Mouse (Mus musculus): ENCODE measurements around the gene Rnf141. TPM values are rescaled to one million over a fixed set of nuclear protein-coding genes. Genes with fewer than 3 reads are reported as not detected.
A peak's percentile ranks its signal among the peaks of the same experiment; 100 is the strongest.

Rnf141 gene
- total RNA-seq, 2 experiments from 2014 or later = 74.9 to 81.6 TPM

- peak; percentile 26 to 41 for DNase-seq (ENCODE audit: extremely low spot score in 1 of 2, low spot score in 1 of 2)
These were observed 70.9 kb downstream of the Rnf141 start for GRCm38 (mm10) chr7:110773204-110774002.

GRCm38 (mm10) chr7:110772343-110772742, 71.9 kb downstream of the Rnf141 start:
- no peak for DNase-seq (ENCODE audit: extremely low spot score in 1 of 2, low spot score in 1 of 2)

- no peak for DNase-seq (ENCODE audit: extremely low spot score in 1 of 2, low spot score in 1 of 2)
These were observed 73.3 kb downstream of the Rnf141 start for GRCm38 (mm10) chr7:110770949-110771348.

- no peak for DNase-seq (ENCODE audit: extremely low spot score in 1 of 2, low spot score in 1 of 2)
These were observed 75.2 kb downstream of the Rnf141 start for GRCm38 (mm10) chr7:110769094-110769493.

- DNase-seq (ENCODE audit: extremely low spot score in 1 of 2, low spot score in 1 of 2) = peak; percentile 36 to 51
These were observed 75.7 kb downstream of the Rnf141 start for GRCm38 (mm10) chr7:110768451-110769064.

GRCm38 (mm10) chr7:110768001-110768400, 76.3 kb downstream of the Rnf141 start, which contains the start of gene Ampd3:
Gene Ampd3, plus strand, starts transcription at chr7:110768206.
- peak in 1 of 2 experiments; percentile 21 for DNase-seq (ENCODE audit: extremely low spot score in 1 of 2, low spot score in 1 of 2)

GRCm38 (mm10) chr7:110762605-110763180, 81.6 kb downstream of the Rnf141 start:
- no peak for DNase-seq (ENCODE audit: extremely low spot score in 1 of 2, low spot score in 1 of 2)

- no peak for DNase-seq (ENCODE audit: extremely low spot score in 1 of 2, low spot score in 1 of 2)
These were observed 87.8 kb downstream of the Rnf141 start for GRCm38 (mm10) chr7:110756440-110756839.

- no peak for DNase-seq (ENCODE audit: extremely low spot score in 1 of 2, low spot score in 1 of 2)
These were observed 90.3 kb downstream of the Rnf141 start for GRCm38 (mm10) chr7:110753926-110754330.

- no peak for DNase-seq (ENCODE audit: extremely low spot score in 1 of 2, low spot score in 1 of 2)
These were observed 90.9 kb downstream of the Rnf141 start for GRCm38 (mm10) chr7:110753310-110753709.

- no peak for DNase-seq (ENCODE audit: extremely low spot score in 1 of 2, low spot score in 1 of 2)
These were observed 92.6 kb downstream of the Rnf141 start for GRCm38 (mm10) chr7:110751634-110752033.

GRCm38 (mm10) chr7:110750834-110751233, 93.4 kb downstream of the Rnf141 start:
- no peak for DNase-seq (ENCODE audit: extremely low spot score in 1 of 2, low spot score in 1 of 2)

Small RNA genes within 50 kb of the gene (microRNA-seq; reads per million reads assigned to microRNA genes)
- gene Gm47282 = 0 reads per million in 2 experiments

Other genes with a start within 250 kb of the Rnf141 start
- 10 to 100 TPM; 62.9 to 76.0 TPM for gene Sbf2, start 229.5 kb downstream of the Rnf141 start, total RNA-seq (2021)
- gene Adm, start 216.8 kb downstream of the Rnf141 start, total RNA-seq (2021) = 1 to 10 TPM; 1.2 to 1.9 TPM
- gene Ampd3, start 76.3 kb downstream of the Rnf141 start, total RNA-seq (2021) = 10 to 100 TPM; 20.7 to 27.0 TPM
- 1 to 10 TPM in 1 of 2 experiments, under 1 TPM in 1; 0.85 to 1.5 TPM for gene Lyve1, start 18.8 kb upstream of the Rnf141 start, total RNA-seq (2021)
- 1 to 10 TPM; 3.6 TPM for gene Mrvi1, start 138.0 kb upstream of the Rnf141 start, total RNA-seq (2021)
- 10 to 100 TPM; 49.8 to 54.5 TPM for gene Ctr9, start 184.5 kb upstream of the Rnf141 start, total RNA-seq (2021)
- 100 to 1,000 TPM; 649 to 659 TPM for gene Eif4g2, start 238.6 kb upstream of the Rnf141 start, total RNA-seq (2021)

Data from layer of hippocampus, postnatal 25 days (tissue).